Mouse (Mus musculus): ENCODE data around the gene Rcbtb2.

Rcbtb2 gene

GRCm38 (mm10) chr14:73204016-73204415 lies 81.2 kb downstream of the Rcbtb2 start:
- DNase-seq (ENCODE audit: low read depth, low spot score), result no peak

DNA sequence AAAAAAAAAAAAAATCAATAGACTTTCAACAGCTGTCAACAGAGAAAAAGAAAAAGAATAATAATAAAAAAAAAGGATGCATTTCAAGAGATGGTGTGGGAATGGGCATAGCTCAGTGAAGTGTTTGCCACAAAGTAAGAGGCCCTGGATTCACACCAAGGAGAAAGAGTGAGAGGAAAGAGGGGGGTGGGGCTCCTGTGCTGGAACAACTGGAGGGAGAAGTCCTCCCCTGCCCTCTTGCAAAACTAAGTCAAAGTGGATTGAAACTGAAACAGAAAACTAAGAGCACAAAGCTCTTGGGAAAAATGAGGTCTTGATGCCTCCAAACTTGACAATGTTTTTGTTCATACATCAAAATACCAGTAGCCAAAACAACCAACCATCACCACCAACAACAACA lies 86.4 kb downstream of the Rcbtb2 start:
- no peak for DNase-seq (ENCODE audit: low read depth, low spot score)

GRCm38 (mm10) chr14:73210196-73210595 lies 87.4 kb downstream of the Rcbtb2 start:
- DNase-seq (ENCODE audit: low read depth, low spot score), result no peak

GRCm38 (mm10) chr14:73211477-73211876 lies 88.6 kb downstream of the Rcbtb2 start:
- no peak for DNase-seq (ENCODE audit: low read depth, low spot score)

GRCm38 (mm10) chr14:73217062-73217461 lies 94.2 kb downstream of the Rcbtb2 start:
- DNase-seq (ENCODE audit: low read depth, low spot score), result no peak

- DNase-seq (ENCODE audit: low read depth, low spot score), result no peak
These were observed 99.6 kb downstream of the Rcbtb2 start for GRCm38 (mm10) chr14:73222316-73222970.

DNA sequence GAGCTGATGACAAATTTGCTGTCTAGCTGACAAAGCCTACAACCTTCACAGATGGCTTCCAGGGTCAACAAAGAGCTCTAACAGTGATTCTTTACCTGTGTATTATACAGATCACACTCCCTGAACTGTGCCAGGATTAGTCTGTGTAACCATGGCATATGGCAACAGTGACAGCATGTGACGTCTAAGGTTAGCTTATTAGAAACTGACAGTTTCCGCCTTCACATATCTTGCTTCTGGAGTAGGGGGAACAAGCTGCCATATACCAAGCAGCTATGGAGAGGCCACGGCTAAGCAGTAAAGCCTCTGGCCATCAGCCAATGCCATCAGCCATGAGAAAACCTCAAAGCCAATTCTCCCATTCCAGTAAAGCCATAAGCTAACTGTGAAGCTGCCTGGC lies 103.5 kb downstream of the Rcbtb2 start:
- no peak for DNase-seq (ENCODE audit: low read depth, low spot score)

DNA sequence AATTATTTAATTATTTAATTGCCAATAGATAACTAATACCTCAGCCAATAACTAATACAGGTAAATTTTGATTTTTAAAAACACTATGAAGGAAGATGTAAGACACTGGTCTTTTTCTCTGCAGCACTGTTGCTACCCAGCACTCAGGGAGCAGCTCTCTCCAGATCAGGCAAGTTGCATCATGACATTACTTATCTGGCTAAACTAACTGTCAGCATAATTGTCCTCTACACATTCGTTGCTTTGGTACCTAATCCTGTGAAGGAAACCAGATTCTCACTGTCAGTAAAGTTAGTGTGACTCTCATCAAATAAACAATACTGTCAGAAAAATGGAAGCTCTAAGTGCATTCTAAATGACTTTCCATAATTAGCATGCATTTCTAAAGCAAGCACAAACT lies 104.0 kb downstream of the Rcbtb2 start:
- no peak for DNase-seq (ENCODE audit: low read depth, low spot score)

DNA sequence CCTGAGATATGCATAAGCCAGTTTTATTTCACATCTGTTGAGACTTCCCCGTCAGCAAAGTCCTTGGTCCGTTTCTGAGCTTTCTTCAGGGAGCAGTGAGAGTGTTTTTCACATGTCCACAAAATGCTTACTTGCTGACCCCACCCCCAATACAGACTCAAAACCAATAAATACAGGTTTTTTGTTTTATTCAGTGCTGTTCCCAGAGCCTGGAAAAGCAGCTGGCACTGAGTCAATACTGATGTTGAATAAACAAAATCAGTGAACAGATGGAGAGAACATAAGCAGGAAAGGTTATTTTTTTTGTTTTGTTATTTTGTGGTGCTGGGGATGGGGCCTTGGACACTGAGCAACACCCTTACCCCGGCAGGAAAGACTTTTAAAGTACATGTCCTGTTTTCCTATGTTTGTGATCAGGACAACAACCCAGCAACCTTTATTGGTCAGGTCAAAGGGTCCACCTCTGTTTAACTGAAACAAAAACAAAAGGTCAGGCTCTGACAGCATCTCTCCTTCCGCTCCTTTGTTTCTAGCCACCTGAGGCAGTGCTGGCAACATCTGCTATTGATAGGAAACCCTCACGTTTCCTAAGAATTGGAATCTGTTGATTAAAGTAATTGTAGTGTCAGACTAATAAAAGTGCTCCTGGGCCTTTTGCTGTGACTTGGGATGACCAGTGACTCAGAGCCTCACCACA lies 108.6 kb downstream of the Rcbtb2 start:
- no peak for DNase-seq (ENCODE audit: low read depth, low spot score)

- DNase-seq (ENCODE audit: low read depth, low spot score), result no peak
These were observed 111.7 kb downstream of the Rcbtb2 start for GRCm38 (mm10) chr14:73234468-73235031.

DNA sequence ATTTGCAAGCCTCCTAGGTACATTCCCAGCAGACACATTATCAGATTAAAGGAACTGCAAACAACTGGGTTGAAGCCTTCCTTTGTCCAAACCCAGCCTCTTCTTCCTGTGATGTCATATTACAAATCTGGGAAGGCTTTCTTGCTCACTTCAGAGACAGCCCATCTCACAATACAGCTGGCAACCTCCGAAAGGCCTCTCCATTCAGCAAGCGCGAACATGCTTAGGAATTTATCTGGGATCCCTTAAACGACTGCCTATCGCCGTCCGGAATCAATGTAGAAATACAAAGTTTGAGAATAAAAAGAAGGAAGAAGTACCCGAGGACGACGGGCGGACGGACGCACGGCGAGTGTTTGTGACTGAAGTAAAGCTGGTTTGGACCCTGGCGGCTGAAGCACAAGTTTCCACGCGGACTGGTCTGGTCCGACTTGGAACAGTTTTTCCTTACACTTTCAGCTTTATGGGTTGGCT lies 115.0 kb downstream of the Rcbtb2 start, which contains the start of gene Lpar6:
TSS of gene Lpar6 (plus strand) at position 48 of the 474 bp plus-strand sequence.
- no peak for DNase-seq (ENCODE audit: low read depth, low spot score)

DNA sequence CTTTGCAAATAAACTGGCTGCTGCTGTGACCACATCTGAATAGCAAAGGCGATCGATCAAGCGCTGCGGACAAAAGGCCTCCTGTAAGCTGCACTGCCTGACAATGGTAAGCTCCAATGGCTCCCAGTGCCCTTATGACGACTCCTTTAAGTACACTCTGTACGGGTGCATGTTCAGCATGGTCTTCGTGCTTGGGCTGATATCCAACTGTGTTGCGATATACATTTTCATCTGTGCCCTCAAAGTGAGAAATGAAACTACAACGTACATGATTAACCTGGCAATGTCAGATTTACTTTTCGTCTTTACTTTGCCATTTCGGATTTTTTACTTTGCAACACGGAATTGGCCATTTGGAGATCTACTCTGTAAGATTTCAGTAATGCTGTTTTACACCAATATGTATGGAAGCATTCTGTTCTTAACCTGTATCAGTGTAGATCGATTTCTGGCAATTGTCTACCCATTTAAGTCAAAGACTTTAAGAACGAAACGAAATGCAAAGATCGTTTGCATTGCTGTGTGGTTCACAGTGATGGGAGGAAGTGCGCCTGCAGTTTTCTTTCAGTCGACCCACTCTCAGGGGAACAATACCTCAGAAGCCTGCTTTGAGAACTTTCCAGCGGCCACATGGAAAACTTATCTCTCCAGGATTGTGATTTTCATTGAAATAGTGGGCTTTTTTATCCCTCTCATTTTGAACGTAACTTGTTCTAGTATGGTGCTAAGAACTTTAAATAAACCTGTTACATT lies 115.8 kb downstream of the Rcbtb2 start:
- DNase-seq (ENCODE audit: low read depth, low spot score), result no peak

DNA sequence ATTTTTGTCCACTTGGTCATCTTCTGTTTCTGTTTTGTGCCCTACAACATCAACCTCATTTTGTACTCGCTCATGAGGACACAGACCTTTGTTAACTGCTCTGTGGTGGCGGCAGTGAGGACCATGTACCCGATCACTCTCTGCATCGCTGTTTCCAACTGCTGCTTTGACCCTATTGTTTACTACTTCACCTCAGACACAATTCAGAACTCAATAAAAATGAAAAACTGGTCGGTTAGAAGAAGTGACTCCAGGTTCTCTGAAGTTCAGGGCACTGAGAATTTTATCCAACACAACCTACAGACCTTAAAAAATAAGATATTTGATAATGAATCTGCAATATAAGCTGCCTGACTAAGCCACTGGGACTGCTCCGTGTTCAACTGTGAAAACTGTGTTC lies 116.5 kb downstream of the Rcbtb2 start:
- no peak for DNase-seq (ENCODE audit: low read depth, low spot score)

DNA sequence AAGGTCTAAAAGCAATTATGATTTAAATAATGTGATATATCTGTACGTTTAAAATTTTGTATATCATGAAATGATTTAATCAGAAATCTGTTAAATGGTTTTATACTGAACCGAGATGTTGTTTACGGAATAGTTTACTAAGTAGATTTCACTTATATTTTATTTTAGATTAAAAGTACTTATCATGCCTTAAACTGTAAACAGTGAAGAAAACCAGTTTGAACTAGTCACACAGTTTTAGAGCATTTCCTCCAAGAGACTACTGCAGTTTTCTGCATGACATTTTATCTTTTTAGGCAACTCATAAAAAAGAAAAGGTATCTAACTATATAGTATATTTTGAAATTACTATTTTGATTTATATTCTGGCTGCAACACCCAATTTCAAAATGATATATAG lies 117.0 kb downstream of the Rcbtb2 start:
- DNase-seq (ENCODE audit: low read depth, low spot score), result no peak

GRCm38 (mm10) chr14:73244061-73244597 lies 121.3 kb downstream of the Rcbtb2 start:
- DNase-seq (ENCODE audit: low read depth, low spot score), result no peak

GRCm38 (mm10) chr14:73250056-73250455 lies 127.2 kb downstream of the Rcbtb2 start:
- no peak for DNase-seq (ENCODE audit: low read depth, low spot score)

- no peak for DNase-seq (ENCODE audit: low read depth, low spot score)
These were observed 129.4 kb downstream of the Rcbtb2 start for GRCm38 (mm10) chr14:73252276-73252675.

DNA sequence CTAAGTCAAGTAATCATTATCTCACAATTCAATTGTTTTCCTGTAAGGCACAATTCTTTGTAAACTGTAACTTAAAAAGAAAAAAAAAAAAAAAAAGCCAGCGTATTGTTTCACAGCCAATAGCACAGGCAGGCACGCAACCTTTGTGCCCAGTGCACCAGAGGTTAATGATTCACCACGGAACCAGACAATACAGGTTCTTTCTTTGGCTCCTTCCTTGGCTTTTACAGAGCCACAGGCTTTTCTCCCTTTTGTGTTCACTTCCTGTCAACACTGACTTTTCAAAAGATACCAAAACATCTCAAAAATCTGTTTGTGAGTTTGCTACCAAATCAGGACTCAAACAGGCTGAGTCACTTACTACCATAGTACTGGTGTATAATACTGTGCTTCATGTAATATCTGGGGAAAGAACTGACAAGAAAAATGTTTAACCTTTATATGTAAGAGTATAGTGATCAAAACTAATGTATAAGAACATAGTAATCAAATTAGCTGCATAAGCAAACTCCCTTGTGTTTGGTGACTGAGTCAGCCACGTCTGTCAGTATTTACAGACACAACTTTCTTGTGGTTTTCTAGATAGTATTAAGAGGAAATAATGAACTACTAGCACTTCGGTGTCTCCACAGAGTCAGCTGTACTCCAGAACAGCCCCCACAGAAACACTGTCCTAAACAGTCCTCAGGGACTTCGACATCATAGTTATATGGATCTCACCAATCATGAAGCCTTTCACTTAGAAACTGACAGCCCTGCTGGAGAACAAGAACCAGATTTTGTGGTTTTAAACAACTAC lies 130.8 kb downstream of the Rcbtb2 start:
- DNase-seq (ENCODE audit: low read depth, low spot score), result no peak

- no peak for DNase-seq (ENCODE audit: low read depth, low spot score)
These were observed 131.6 kb downstream of the Rcbtb2 start for GRCm38 (mm10) chr14:73254412-73254811.

DNA sequence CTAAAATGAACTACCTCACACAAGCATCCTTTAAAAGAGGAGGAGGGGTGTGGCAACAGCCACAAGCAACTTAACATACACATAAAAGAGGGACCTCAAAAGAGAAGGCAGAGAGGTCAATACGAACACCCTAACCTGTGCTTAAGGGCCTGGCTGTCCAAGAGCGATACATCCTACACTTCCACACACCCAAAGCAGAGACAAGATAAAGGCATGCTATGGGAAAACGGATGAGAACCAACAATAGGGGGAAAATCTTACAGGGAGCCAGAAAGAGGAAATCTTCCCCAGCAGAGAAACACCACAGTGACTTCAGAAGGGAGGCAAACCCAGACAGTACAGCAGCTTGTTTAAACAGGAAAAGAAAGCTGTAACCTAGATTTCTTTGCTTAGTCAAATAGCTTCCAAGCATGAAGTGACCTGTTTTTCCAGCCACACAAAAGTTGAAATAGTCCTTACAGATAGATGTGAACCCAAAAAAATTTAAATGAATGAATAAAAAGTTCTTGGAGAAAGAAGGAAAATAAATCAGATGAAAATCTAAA lies 132.7 kb downstream of the Rcbtb2 start:
- DNase-seq (ENCODE audit: low read depth, low spot score), result no peak

DNA sequence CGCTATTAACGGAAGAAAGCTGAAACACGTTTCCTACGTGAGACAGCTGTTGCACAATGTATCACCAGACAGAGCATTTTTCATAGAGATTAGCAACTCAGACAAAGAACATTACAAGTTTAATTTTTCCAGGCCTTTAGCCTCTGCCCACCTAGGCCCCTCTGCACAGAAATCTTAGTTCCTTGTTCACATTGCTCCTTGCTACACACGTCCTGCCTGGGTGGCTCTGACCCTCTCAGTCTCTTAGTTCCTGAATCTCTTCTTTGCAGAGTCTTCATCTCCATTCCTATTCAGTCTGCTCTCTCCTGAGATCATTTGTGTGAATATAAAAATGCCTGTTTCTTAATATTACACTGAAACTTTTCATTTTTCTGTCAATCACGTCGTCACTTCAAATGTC lies 134.5 kb downstream of the Rcbtb2 start:
- DNase-seq (ENCODE audit: low read depth, low spot score), result no peak
